Mouse (Mus musculus) gastrocnemius, adult 2 months (tissue): Measurements from ENCODE around the gene Fnbp4. TPM values are rescaled to one million over a fixed set of nuclear protein-coding genes. Genes with fewer than 3 reads are reported as not detected.
A peak's percentile ranks its signal among the peaks of the same experiment; 100 is the strongest.

Experiments used
- DNase-seq: peaks from one replicate; pipeline ENCODE4 v3.0.0; 2022
- H3K27ac ChIP-seq: fragments of 200-600 bp; 2 replicates; pipeline ENCODE4 v1.8.1; 2022; ENCODE audit warnings: mild to moderate bottlenecking
- H3K4me3 ChIP-seq: fragments of 200-600 bp; 2 replicates; pipeline ENCODE4 v1.8.1; 2022; ENCODE audit warnings: mild to moderate bottlenecking, moderate library complexity
- CTCF ChIP-seq: fragments of 200-600 bp; IDR thresholded peaks from 2 replicates; pipeline ENCODE4 v1.8.1; 2022; ENCODE audit warnings: antibody characterized with exemption, mild to moderate bottlenecking, moderate library complexity
- intact Hi-C: fragments of 180-260 bp; cut with DNase I; formaldehyde crosslinking; loops from one replicate; pipeline ENCODE4 v1.15.1; 2025
- total RNA-seq, 2 experiments: library from RNA; stranded (reverse); gene quantifications; 2 replicates each; pipeline ENCODE4 v1.2.3; 2021

Gene Fnbp4
- total RNA-seq, 2 experiments from 2014 or later = 17.9 to 19.7 TPM

DNA sequence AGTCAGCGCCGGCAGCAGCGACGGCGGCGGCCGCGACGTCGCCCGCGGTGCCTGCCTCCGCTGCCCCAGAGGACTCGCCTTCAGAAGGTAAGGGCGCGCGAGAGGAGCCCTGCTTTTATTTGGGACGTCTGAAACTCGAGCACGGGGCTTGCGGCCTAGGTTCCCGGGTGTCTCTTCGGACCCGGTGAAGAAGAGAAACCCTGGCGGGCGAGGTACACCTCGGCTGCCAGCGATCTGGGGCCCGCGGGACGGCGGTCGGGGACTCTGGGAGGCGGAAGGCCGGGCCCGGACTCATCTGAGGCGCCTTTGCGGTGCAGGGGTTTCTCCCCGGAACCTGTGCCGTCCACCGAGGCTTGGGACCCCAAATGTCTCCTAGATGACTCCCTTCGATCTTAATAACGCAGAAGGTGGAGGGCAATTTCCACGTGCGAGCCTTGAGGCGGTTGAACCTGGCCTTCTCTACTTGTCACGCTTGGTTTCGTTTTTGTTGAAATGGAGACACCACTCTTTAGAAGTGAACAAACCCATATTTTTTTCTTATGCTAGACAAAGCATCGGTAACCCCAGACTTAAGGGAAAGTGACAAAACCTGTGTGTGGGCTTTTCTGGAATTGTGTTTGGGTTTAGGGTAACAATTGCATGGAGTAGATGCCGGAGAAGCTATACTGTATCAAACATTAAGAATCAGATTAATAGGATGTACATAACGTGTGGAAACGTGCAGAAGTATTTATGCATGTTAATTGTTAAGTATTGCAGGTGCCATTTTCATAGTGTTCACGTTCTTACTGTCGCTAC, 769 bp downstream of the Fnbp4 start:
- no peak for TF ChIP-seq CTCF
- intact Hi-C loops = no loop called here
- H3K4me3 ChIP-seq = peak overlapping the region; percentile 81
- no peak for DNase-seq
- peak overlapping the region; percentile 95 for H3K27ac ChIP-seq

- no peak for DNase-seq
- peak overlapping the region; percentile 95 for H3K27ac ChIP-seq
- intact Hi-C loops = no loop called here
Measured at GRCm38 (mm10) chr2:90746538-90746865, 1.3 kb downstream of the Fnbp4 start.

DNA sequence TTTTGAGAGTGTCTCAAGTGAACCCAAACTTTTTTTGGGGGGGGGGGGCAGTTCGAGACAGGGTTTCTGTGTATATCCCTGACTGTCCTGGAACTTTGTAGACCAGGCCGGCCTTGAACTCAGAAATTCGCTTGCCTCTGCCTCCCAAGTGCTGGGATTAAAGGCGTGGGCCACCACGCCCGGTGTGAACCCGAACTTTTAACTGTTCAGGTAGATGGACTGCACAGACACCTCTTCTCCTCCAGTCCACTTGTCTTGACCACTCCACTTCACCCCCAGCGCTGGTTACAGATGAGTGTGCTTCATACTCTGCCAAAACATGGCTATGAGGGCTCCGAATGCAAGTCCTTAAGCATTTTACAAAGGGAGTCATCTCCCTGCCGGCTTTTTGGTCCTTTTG, 2.0 kb downstream of the Fnbp4 start:
- intact Hi-C loops = no loop called here
- H3K4me3 ChIP-seq = peak overlapping the region; percentile 81
- no peak for TF ChIP-seq CTCF
- no peak for DNase-seq
- H3K27ac ChIP-seq = no peak overlapping the region

More at GRCm38 (mm10) chr2:90746538-90746865, 1.3 kb downstream of the Fnbp4 start:
- TF ChIP-seq CTCF = no peak
- peak overlapping the region; percentile 81 for H3K4me3 ChIP-seq

DNA sequence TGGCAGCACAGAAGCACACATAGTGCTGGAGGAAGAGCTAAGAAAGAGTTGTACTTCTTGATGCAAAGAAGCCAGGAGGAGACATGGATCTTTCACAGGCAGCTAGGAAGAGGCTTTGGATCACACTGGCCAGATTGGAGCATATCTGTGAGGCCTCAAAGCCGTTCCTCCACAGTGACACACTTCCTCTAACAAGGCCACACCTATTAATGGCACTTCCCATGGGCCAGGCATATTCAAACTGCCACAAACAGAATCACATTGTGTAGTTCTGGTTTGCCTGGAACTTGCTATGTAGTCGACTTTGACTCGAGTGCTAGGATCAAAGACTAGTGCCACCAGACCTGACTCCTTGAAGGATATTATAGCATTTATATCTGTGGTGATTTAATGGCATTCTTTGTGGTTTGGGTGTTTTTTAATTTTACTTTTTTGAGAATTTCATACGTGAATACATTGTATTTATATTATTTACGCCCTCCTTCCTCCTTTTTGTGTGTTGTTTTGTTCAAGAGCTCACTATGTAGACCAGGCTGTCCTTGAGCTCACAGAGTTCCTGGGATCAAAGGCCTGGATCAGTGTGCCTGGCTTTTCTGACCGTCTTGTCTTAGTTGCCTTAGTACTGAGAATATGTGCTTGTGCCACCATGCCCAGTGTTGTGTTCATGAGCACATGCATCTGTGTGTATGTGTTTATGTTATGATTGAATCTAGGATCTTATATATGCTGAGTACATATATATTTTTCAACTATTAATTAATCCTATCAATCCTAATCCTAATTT, 4.7 kb downstream of the Fnbp4 start:
- intact Hi-C loops = no loop called here
- Histone ChIP-seq H3K4me3 (no peak overlapping the region), H3K27ac (0 out of 2 replicates have a peak overlapping the region, but pooled peaks have one; percentile 3)
- no peak for DNase-seq
- TF ChIP-seq CTCF = no peak

DNA sequence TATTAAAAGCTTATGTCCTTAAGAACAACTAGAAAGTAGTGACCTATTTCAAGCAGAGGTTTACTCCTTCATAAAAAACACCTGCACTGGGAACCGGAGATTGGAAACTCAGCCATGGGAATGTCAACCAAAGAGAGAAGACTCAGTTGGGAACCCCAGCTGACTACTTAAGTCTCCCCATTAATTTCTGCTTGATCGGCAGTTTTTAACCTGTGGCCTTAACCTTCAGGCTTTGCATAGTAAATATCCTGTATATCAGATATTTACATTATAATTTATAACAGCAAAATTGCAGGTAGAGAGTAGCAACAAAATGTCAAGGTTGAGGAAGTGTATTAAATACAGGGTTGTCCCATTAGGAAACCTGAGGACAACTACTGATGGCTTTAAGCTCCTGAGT, 8.4 kb downstream of the Fnbp4 start:
- intact Hi-C loops = no loop called here
- Histone ChIP-seq H3K27ac (no peak overlapping the region), H3K4me3 (no peak overlapping the region)
- no peak for TF ChIP-seq CTCF
- no peak for DNase-seq

DNA sequence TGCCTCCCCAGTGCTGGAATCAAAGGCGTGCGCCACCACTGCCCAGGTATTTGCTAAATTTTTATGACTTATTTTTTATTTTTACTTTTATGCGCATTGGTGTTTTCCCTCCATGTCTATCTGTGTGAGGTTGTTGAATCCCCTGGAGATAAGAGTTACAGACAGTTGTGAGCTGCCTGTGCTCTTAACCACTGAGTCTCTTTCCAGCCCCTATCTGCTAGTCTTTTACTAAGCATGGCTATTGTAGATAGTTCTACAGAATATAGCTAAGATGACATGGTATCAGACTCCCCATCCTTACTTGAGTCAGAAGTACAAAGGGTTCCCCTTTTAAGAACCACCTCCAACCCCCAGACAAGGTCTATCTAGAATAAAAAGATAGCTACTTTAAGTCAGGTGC, 9.0 kb downstream of the Fnbp4 start:
- DNase-seq = no peak
- TF ChIP-seq CTCF = no peak
- intact Hi-C loops = no loop called here
- no peak overlapping the region for H3K27ac ChIP-seq
- no peak overlapping the region for H3K4me3 ChIP-seq

DNA sequence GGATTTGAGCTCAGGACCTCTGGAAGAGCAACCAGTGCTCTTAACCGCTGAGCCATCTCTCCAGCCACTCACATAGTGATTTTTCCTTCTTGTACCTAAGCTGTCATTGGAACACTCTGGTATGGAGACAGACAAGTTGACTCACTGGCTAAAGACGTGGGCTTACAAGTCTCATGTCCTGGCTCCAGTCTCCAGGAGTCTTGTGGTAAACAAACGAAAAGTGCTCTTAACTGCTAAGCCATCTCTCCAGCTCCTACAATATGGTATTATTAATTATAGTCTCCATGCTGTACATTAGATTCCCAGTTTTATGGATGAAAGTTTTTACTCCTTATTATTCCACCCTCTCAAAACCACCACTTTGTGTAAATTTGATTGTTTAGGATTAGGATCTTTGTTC, 20.0 kb downstream of the Fnbp4 start:
- no peak for TF ChIP-seq CTCF
- no peak for DNase-seq
- no peak overlapping the region for H3K4me3 ChIP-seq
- intact Hi-C loops = no loop called here
- no peak overlapping the region for H3K27ac ChIP-seq

- H3K27ac ChIP-seq = no peak overlapping the region
- no peak for TF ChIP-seq CTCF
- no peak overlapping the region for H3K4me3 ChIP-seq
- DNase-seq = no peak
- intact Hi-C loops = no loop called here
Measured at GRCm38 (mm10) chr2:90781323-90781722, 36.2 kb downstream of the Fnbp4 start.

DNA sequence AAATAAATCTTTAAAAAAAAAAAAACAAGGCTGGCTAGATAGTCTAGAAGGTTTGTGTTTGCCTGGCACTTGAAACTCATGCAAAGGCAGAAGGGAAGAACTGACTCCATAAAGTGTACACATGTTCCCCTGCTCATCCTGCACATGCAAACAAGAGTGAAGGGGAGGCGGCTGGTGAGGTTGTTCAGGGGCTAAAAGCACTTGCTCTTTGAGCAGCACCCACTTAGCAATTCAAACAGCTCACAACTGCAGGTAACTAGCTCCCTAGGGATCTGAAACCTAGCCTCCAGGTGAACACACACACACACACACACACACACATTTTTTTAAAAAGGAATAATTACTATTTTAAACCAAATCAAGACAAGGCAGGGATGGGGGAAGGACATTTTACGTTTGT, 36.8 kb downstream of the Fnbp4 start:
- Histone ChIP-seq H3K27ac (no peak overlapping the region), H3K4me3 (peak overlapping the region; percentile 80)
- no peak for TF ChIP-seq CTCF
- intact Hi-C loops = no loop called here
- no peak for DNase-seq

- peak within 1 kb of the TSS; percentile 80 for H3K4me3 ChIP-seq
- peak within 1 kb of the TSS; percentile 58; the same call in 1 of the 2 replicates for H3K27ac ChIP-seq
- no peak for TF ChIP-seq CTCF
- peak; percentile 44 for DNase-seq
- intact Hi-C loops = no loop called here
Measured at GRCm38 (mm10) chr2:90782458-90782857, 37.3 kb downstream of the Fnbp4 start, which contains the start of gene Agbl2. Gene Agbl2 (plus strand): TSS chr2:90782727.

DNA sequence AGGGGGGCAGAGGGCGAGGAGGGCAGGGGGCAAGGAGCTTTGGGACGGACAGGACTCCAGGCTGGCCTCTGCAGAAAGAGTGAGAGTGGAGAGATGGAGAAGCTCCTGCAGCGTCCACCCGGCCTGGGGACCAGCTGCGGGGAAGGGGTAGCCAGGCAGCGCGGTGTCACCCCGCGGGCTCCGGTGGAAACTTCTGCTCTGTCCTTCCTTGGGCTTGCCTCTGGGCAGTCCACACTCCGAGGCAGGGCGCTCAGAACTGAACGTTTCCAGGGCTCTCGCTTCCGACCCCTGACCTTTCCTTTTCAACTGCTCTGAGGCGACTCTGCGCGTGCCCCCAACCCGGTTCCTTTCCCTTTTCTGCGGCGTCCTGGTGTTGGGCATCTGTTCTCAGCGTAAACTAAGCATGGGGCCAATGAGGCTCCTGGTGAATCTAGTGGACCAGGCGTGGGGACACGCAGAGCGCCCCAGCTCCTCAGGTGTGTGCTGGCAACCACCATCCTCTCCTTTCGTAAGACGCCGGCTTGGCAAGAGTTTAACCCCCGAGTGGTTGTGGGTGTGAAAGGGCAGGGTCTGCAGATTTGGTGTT, 37.8 kb downstream of the Fnbp4 start:
- DNase-seq = peak; percentile 40
- intact Hi-C loops = no loop called here
- peak overlapping the region; percentile 58; the same call in 1 of the 2 replicates for H3K27ac ChIP-seq
- H3K4me3 ChIP-seq = peak overlapping the region; percentile 80
- no peak for TF ChIP-seq CTCF

DNA sequence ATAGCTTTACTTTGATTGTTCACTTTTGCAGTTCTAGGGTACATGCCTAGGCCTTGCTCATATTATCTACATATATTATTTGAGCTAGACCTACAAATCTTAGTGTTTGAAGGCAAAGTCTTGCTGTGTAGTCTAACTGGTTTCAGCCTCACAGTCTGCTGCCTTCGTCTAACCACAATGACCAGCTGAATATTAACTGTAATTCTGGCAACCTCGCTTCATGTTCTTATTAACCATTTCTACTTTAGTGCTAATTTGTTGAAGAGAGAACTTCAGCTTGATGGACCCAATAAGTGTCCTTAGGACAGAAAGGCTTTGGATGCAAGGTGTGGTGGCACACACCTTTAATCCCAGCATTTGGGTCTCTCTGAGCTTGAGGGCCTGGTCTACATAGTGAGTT, 43.0 kb downstream of the Fnbp4 start:
- no peak overlapping the region for H3K4me3 ChIP-seq

More for the DNA sequence above, 43.0 kb downstream of the Fnbp4 start:
- TF ChIP-seq CTCF = no peak
- no peak for DNase-seq
- intact Hi-C loops = no loop called here
- no peak overlapping the region for H3K27ac ChIP-seq
